Mouse (Mus musculus): ENCODE measurements around the gene Col6a3. TPM values are rescaled to one million over a fixed set of nuclear protein-coding genes. Genes with fewer than 3 reads are reported as not detected.

The Col6a3 gene
- polyA plus RNA-seq, 1 experiment from 2014 or later: 6.9 TPM

GRCm38 (mm10) chr1:90750169-90750568 is 93.6 kb downstream of the Col6a3 start:
- 78% methylated on average over 8 of the region's 8 CpGs for WGBS
- Histone ChIP-seq H3K9ac (replicated peaks; ENCODE audit: low read length) (no peak overlapping the region), H3K4me2 (ENCODE audit: low read length) (no peak overlapping the region), H3K36me3 (ENCODE audit: control insufficient read depth, insufficient read depth, low read length) (no peaks in the 10 kb centered on the region), H3K4me1 (ENCODE audit: control insufficient read depth, insufficient read depth, low read length) (peaks cover 8% of the 10 kb centered on the region), H3K27me3 (ENCODE audit: control insufficient read depth, insufficient read depth, low read length) (no peaks in the 10 kb centered on the region), H3K27ac (replicated peaks; ENCODE audit: low read depth, low read length) (no peak overlapping the region), H3K4me3 (replicated peaks; ENCODE audit: low read depth, low read length) (no peak overlapping the region), H3K9me3 (ENCODE audit: control insufficient read depth, low read length) (no peaks in the 10 kb centered on the region)
- ATAC-seq (ENCODE audit: low FRiP score, low TSS enrichment) (no peak), DNase-seq (no peak)

- H3K27ac ChIP-seq (replicated peaks; ENCODE audit: low read depth, low read length): no peak overlapping the region
- H3K36me3 ChIP-seq (ENCODE audit: control insufficient read depth, insufficient read depth, low read length): no peaks in the 10 kb centered on the region
- no peaks in the 10 kb centered on the region for H3K9me3 ChIP-seq (ENCODE audit: control insufficient read depth, low read length)
- DNase-seq (no peak), ATAC-seq (ENCODE audit: low FRiP score, low TSS enrichment) (no peak)
- no peak overlapping the region for H3K4me3 ChIP-seq (replicated peaks; ENCODE audit: low read depth, low read length)
- no peak overlapping the region for H3K4me2 ChIP-seq (ENCODE audit: low read length)
- peaks cover 14% of the 10 kb centered on the region for H3K4me1 ChIP-seq (ENCODE audit: control insufficient read depth, insufficient read depth, low read length)
- no peak overlapping the region for H3K9ac ChIP-seq (replicated peaks; ENCODE audit: low read length)
- 88% methylated on average over 4 of the region's 4 CpGs for WGBS
- H3K27me3 ChIP-seq (ENCODE audit: control insufficient read depth, insufficient read depth, low read length): no peaks in the 10 kb centered on the region
Observed at GRCm38 (mm10) chr1:90748544-90748943, 95.2 kb downstream of the Col6a3 start.

- ATAC-seq (ENCODE audit: low FRiP score, low TSS enrichment): peak; percentile 86
- DNase-seq: peak; percentile 89
- peak overlapping the region; percentile 48; the same call in 1 of the 2 replicates for H3K9ac ChIP-seq (replicated peaks; ENCODE audit: low read length)
- peaks cover 17% of the 10 kb centered on the region for H3K4me1 ChIP-seq (ENCODE audit: control insufficient read depth, insufficient read depth, low read length)
- H3K9me3 ChIP-seq (ENCODE audit: control insufficient read depth, low read length): no peaks in the 10 kb centered on the region
- H3K36me3 ChIP-seq (ENCODE audit: control insufficient read depth, insufficient read depth, low read length): no peaks in the 10 kb centered on the region
- WGBS: 2% methylated on average over 14 of the region's 14 CpGs
- H3K27ac ChIP-seq (replicated peaks; ENCODE audit: low read depth, low read length): peak overlapping the region; percentile 92
- peak overlapping the region; percentile 26 for H3K4me3 ChIP-seq (replicated peaks; ENCODE audit: low read depth, low read length)
- peak overlapping the region; percentile 56 for H3K4me2 ChIP-seq (ENCODE audit: low read length)
- no peaks in the 10 kb centered on the region for H3K27me3 ChIP-seq (ENCODE audit: control insufficient read depth, insufficient read depth, low read length)
Observed at GRCm38 (mm10) chr1:90743941-90744386, 99.8 kb downstream of the Col6a3 start.

- H3K4me3 ChIP-seq (replicated peaks; ENCODE audit: low read depth, low read length): no peak overlapping the region
- no peaks in the 10 kb centered on the region for H3K9me3 ChIP-seq (ENCODE audit: control insufficient read depth, low read length)
- H3K27ac ChIP-seq (replicated peaks; ENCODE audit: low read depth, low read length): peak overlapping the region; percentile 92
- DNase-seq: peak; percentile 17
- H3K4me1 ChIP-seq (ENCODE audit: control insufficient read depth, insufficient read depth, low read length): peaks cover 17% of the 10 kb centered on the region
- 84% methylated on average over 1 of the region's 1 CpGs for WGBS
- H3K4me2 ChIP-seq (ENCODE audit: low read length): peak overlapping the region; percentile 56; the same call in 1 of the 2 replicates
- no peak overlapping the region for H3K9ac ChIP-seq (replicated peaks; ENCODE audit: low read length)
- ATAC-seq (ENCODE audit: low FRiP score, low TSS enrichment): peak; percentile 66
- H3K27me3 ChIP-seq (ENCODE audit: control insufficient read depth, insufficient read depth, low read length): no peaks in the 10 kb centered on the region
- no peaks in the 10 kb centered on the region for H3K36me3 ChIP-seq (ENCODE audit: control insufficient read depth, insufficient read depth, low read length)
Observed at GRCm38 (mm10) chr1:90743445-90743844, 100.3 kb downstream of the Col6a3 start.

GRCm38 (mm10) chr1:90742641-90743040 is 101.1 kb downstream of the Col6a3 start:
- 92% methylated on average over 7 of the region's 7 CpGs for WGBS
- Histone ChIP-seq H3K9me3 (ENCODE audit: control insufficient read depth, low read length) (no peaks in the 10 kb centered on the region), H3K9ac (replicated peaks; ENCODE audit: low read length) (no peak overlapping the region), H3K27me3 (ENCODE audit: control insufficient read depth, insufficient read depth, low read length) (no peaks in the 10 kb centered on the region), H3K4me1 (ENCODE audit: control insufficient read depth, insufficient read depth, low read length) (peaks cover 17% of the 10 kb centered on the region), H3K27ac (replicated peaks; ENCODE audit: low read depth, low read length) (no peak overlapping the region), H3K36me3 (ENCODE audit: control insufficient read depth, insufficient read depth, low read length) (no peaks in the 10 kb centered on the region), H3K4me3 (replicated peaks; ENCODE audit: low read depth, low read length) (no peak overlapping the region), H3K4me2 (ENCODE audit: low read length) (no peak overlapping the region)
- ATAC-seq (ENCODE audit: low FRiP score, low TSS enrichment) (no peak), DNase-seq (no peak)

GRCm38 (mm10) chr1:90740216-90741170 is 103.3 kb downstream of the Col6a3 start:
- Histone ChIP-seq H3K27me3 (ENCODE audit: control insufficient read depth, insufficient read depth, low read length) (no peaks in the 10 kb centered on the region), H3K4me2 (ENCODE audit: low read length) (no peak overlapping the region), H3K4me1 (ENCODE audit: control insufficient read depth, insufficient read depth, low read length) (peaks cover 17% of the 10 kb centered on the region), H3K4me3 (replicated peaks; ENCODE audit: low read depth, low read length) (no peak overlapping the region), H3K9ac (replicated peaks; ENCODE audit: low read length) (no peak overlapping the region), H3K27ac (replicated peaks; ENCODE audit: low read depth, low read length) (no peak overlapping the region), H3K36me3 (ENCODE audit: control insufficient read depth, insufficient read depth, low read length) (no peaks in the 10 kb centered on the region), H3K9me3 (ENCODE audit: control insufficient read depth, low read length) (no peaks in the 10 kb centered on the region)
- 73% methylated on average over 11 of the region's 11 CpGs for WGBS
- DNase-seq (no peak), ATAC-seq (ENCODE audit: low FRiP score, low TSS enrichment) (no peak)

- no peaks in the 10 kb centered on the region for H3K27me3 ChIP-seq (ENCODE audit: control insufficient read depth, insufficient read depth, low read length)
- 94% methylated on average over 2 of the region's 2 CpGs for WGBS
- no peak overlapping the region for H3K4me2 ChIP-seq (ENCODE audit: low read length)
- H3K4me3 ChIP-seq (replicated peaks; ENCODE audit: low read depth, low read length): no peak overlapping the region
- ATAC-seq (ENCODE audit: low FRiP score, low TSS enrichment) (no peak), DNase-seq (no peak)
- H3K9me3 ChIP-seq (ENCODE audit: control insufficient read depth, low read length): no peaks in the 10 kb centered on the region
- no peak overlapping the region for H3K27ac ChIP-seq (replicated peaks; ENCODE audit: low read depth, low read length)
- H3K4me1 ChIP-seq (ENCODE audit: control insufficient read depth, insufficient read depth, low read length): peaks cover 17% of the 10 kb centered on the region
- H3K9ac ChIP-seq (replicated peaks; ENCODE audit: low read length): no peak overlapping the region
- no peaks in the 10 kb centered on the region for H3K36me3 ChIP-seq (ENCODE audit: control insufficient read depth, insufficient read depth, low read length)
Observed at GRCm38 (mm10) chr1:90738913-90739312, 104.9 kb downstream of the Col6a3 start.

- Histone ChIP-seq H3K36me3 (ENCODE audit: control insufficient read depth, insufficient read depth, low read length) (no peaks in the 10 kb centered on the region), H3K9me3 (ENCODE audit: control insufficient read depth, low read length) (no peaks in the 10 kb centered on the region), H3K27me3 (ENCODE audit: control insufficient read depth, insufficient read depth, low read length) (no peaks in the 10 kb centered on the region), H3K4me3 (replicated peaks; ENCODE audit: low read depth, low read length) (no peak overlapping the region), H3K4me2 (ENCODE audit: low read length) (no peak overlapping the region), H3K9ac (replicated peaks; ENCODE audit: low read length) (no peak overlapping the region), H3K4me1 (ENCODE audit: control insufficient read depth, insufficient read depth, low read length) (peaks cover 17% of the 10 kb centered on the region), H3K27ac (replicated peaks; ENCODE audit: low read depth, low read length) (no peak overlapping the region)
- ATAC-seq (ENCODE audit: low FRiP score, low TSS enrichment) (no peak), DNase-seq (no peak)
- 82% methylated on average over 3 of the region's 3 CpGs for WGBS
Observed at GRCm38 (mm10) chr1:90729466-90729865, 114.3 kb downstream of the Col6a3 start.

GRCm38 (mm10) chr1:90723754-90724153 is 120.0 kb downstream of the Col6a3 start:
- no peak for DNase-seq

More at GRCm38 (mm10) chr1:90723754-90724153, 120.0 kb downstream of the Col6a3 start:
- no peak overlapping the region for H3K9ac ChIP-seq (replicated peaks; ENCODE audit: low read length)
- no peak overlapping the region for H3K27ac ChIP-seq (replicated peaks; ENCODE audit: low read depth, low read length)
- no peaks in the 10 kb centered on the region for H3K27me3 ChIP-seq (ENCODE audit: control insufficient read depth, insufficient read depth, low read length)
- ATAC-seq (ENCODE audit: low FRiP score, low TSS enrichment): no peak
- H3K4me1 ChIP-seq (ENCODE audit: control insufficient read depth, insufficient read depth, low read length): no peaks in the 10 kb centered on the region
- H3K9me3 ChIP-seq (ENCODE audit: control insufficient read depth, low read length): no peaks in the 10 kb centered on the region
- no peaks in the 10 kb centered on the region for H3K36me3 ChIP-seq (ENCODE audit: control insufficient read depth, insufficient read depth, low read length)
- no peak overlapping the region for H3K4me3 ChIP-seq (replicated peaks; ENCODE audit: low read depth, low read length)
- H3K4me2 ChIP-seq (ENCODE audit: low read length): no peak overlapping the region
